Mouse (Mus musculus) intestine, embryonic 16.5 days (tissue): ENCODE measurements around the gene Trip4. TPM values are rescaled to one million over a fixed set of nuclear protein-coding genes. Genes with fewer than 3 reads are reported as not detected.

Experiments used
- ATAC-seq: fragments of 200-750 bp; cut with Nextera tagmentation; 2 replicates; pipeline ENCODE4 v1.8.0; 2017; ENCODE audit warnings: moderate TSS enrichment, moderate library complexity
- H3K27ac ChIP-seq: fragments of 300-500 bp; sonication (generic); 2 replicates; pipeline ENCODE4 v1.5.1; 2014; ENCODE audit warnings: mild to moderate bottlenecking, low read length
- H3K27me3 ChIP-seq: fragments of 300-500 bp; sonication (generic); replicated peaks from 2 replicates; pipeline ENCODE4 v1.6.1; 2014; ENCODE audit warnings: low read length, control low read depth, mixed read lengths; ENCODE audit not compliant: control insufficient read depth, insufficient read depth
- H3K36me3 ChIP-seq: fragments of 300-500 bp; sonication (generic); 2 replicates; pipeline ENCODE4 v1.6.1; 2014; ENCODE audit warnings: low read length, control low read depth; ENCODE audit not compliant: control insufficient read depth, insufficient read depth
- H3K4me1 ChIP-seq: fragments of 300-500 bp; sonication (generic); 2 replicates; pipeline ENCODE4 v1.6.1; 2014; ENCODE audit warnings: low read length, control low read depth, mixed read lengths; ENCODE audit not compliant: control insufficient read depth, insufficient read depth
- H3K4me2 ChIP-seq: fragments of 300-500 bp; sonication (generic); 2 replicates; pipeline ENCODE4 v1.6.1; 2014; ENCODE audit warnings: low read depth, low read length, control low read depth
- H3K4me3 ChIP-seq: fragments of 300-500 bp; sonication (generic); 2 replicates; pipeline ENCODE4 v1.5.1; 2014; ENCODE audit warnings: mild to moderate bottlenecking, low read length
- H3K9ac ChIP-seq: fragments of 300-500 bp; sonication (generic); 2 replicates; pipeline ENCODE4 v1.6.1; 2014; ENCODE audit warnings: low read depth, low read length
- H3K9me3 ChIP-seq: fragments of 300-500 bp; sonication (generic); 2 replicates; pipeline ENCODE4 v1.6.1; 2016; ENCODE audit warnings: low read length, control low read depth; ENCODE audit not compliant: control insufficient read depth
- WGBS: fragments of 180-500 bp; shearing (Covaris S2); extraction: QIAGEN DNeasy Blood & Tissue Kit; methylation state at CpG from one replicate; pipeline ENCODE4 v1.1.7; 2014; 5-methylcytosine and 5-hydroxymethylcytosine counted together
- polyA plus RNA-seq: library from polyadenylated mRNA; unstranded; fragments of >200 nt; fragmentation: Nextera tagmentation; extraction: Ambion mirVana; gene quantifications from 2 replicates; pipeline ENCODE4 v1.2.1, GENCODE M21; 2015

The Trip4 gene
- polyA plus RNA-seq, 1 experiment from 2014 or later = 20.3 TPM

GRCm38 (mm10) chr9:65844421-65845165 lies 64.0 kb downstream of the Trip4 start:
- 0 out of 2 replicates have a peak overlapping the region, but pooled peaks have one; percentile 31 for H3K27ac ChIP-seq
- H3K27me3 ChIP-seq = no peaks in the 10 kb centered on the region
- H3K36me3 ChIP-seq = no peaks in the 10 kb centered on the region
- H3K9me3 ChIP-seq = no peaks in the 10 kb centered on the region
- no peak overlapping the region; the same call in 1 of the 2 replicates for H3K9ac ChIP-seq
- H3K4me2 ChIP-seq = no peak overlapping the region
- 73% methylated on average over 7 of the region's 7 CpGs for WGBS
- peaks cover 4% of the 10 kb centered on the region for H3K4me1 ChIP-seq
- H3K4me3 ChIP-seq = no peak overlapping the region
- ATAC-seq = no peak

DNA sequence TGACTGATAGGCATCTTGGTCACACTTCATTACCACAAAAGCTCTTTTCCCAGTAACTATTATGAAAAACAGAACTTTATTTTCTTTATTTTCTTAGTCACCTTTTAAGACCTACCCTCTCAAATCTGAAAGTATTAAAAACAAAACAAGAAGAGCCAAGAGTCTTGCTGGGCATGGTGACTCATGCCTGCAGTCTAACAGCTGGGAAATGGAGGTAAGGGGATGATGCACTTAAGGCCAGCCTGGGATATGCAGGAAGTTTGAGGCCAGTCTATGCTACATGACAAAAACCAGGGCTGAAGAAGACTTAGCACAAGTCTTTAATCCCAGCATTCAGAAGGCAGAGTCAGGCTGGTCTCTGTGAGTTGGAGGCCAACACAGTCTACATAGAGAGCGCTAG lies 68.8 kb downstream of the Trip4 start:
- H3K4me2 ChIP-seq = no peak overlapping the region
- no peaks in the 10 kb centered on the region for H3K9me3 ChIP-seq
- H3K4me1 ChIP-seq = peaks cover 3% of the 10 kb centered on the region
- H3K27ac ChIP-seq = no peak overlapping the region
- no peaks in the 10 kb centered on the region for H3K27me3 ChIP-seq
- H3K36me3 ChIP-seq = no peaks in the 10 kb centered on the region
- no peak overlapping the region for H3K4me3 ChIP-seq
- no peak for ATAC-seq
- H3K9ac ChIP-seq = no peak overlapping the region
- WGBS = 97% methylated on average over 1 of the region's 1 CpGs

GRCm38 (mm10) chr9:65836916-65837315 lies 71.7 kb downstream of the Trip4 start:
- no peak overlapping the region for H3K4me2 ChIP-seq
- no peak for ATAC-seq
- no peak overlapping the region for H3K27ac ChIP-seq
- H3K4me1 ChIP-seq = 0 out of 2 replicates have a peak, but pooled peaks cover under 1% of the 10 kb centered on the region
- no peaks in the 10 kb centered on the region for H3K36me3 ChIP-seq
- H3K27me3 ChIP-seq = no peaks in the 10 kb centered on the region
- no peak overlapping the region for H3K9ac ChIP-seq
- no peaks in the 10 kb centered on the region for H3K9me3 ChIP-seq
- H3K4me3 ChIP-seq = no peak overlapping the region

DNA sequence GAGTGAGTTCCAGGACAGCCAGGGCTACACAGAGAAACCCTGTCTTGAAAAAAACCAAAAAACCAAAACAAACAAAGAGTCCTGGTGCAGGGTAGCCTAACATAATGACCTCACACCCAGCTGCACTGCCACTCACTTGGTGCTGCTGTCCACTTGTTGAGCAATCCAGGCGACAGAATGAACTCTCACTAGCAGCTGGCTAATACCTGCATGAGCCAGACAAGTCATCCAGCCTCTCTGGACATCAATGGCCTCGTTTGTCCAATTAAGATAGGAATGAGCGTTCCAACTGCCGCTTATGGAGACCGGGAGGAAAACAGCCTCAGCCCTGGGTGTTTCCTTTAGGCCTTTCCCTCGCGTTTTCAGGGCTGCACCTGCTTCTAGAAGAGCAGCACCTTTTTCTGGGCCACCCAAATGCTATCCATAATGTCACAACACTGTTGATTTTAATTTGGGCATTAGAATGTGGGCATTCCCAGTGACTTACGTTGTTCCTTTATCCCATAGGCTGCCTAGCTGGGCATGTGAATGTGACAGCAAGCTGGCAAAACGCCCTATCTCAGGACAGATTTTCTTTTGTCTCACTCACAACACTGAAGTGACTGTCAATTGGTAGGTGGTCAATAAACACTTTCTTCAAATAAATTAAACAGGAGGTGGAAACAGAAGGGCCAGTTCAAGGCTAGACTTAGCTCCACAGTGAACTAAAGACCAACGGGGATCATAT lies 73.8 kb downstream of the Trip4 start:
- Histone ChIP-seq H3K27me3 (no peaks in the 10 kb centered on the region), H3K4me3 (no peak overlapping the region), H3K9me3 (no peaks in the 10 kb centered on the region), H3K4me1 (0 out of 2 replicates have a peak, but pooled peaks cover 2% of the 10 kb centered on the region), H3K4me2 (no peak overlapping the region), H3K27ac (no peak overlapping the region), H3K9ac (no peak overlapping the region), H3K36me3 (no peaks in the 10 kb centered on the region)
- no peak for ATAC-seq
- WGBS = 79% methylated on average over 10 of the region's 10 CpGs

DNA sequence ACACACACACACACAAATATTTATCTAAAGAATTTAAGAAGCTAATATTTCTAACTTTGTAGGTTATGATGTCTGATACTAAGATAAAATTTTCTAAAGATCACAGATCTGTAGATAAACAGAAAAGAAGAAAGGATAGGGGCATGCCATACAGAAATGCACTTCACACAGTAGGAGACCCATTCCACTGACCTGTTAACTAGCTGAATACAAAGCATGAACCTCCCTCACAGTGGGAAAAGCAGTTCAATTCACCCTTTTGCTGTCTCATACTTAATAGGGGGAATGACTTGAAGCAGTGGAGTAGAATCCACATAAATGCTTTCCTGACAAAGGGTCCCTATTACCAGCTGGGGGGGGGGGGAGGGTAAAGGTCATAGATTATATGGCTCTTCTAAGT lies 75.0 kb downstream of the Trip4 start:
- H3K9ac ChIP-seq = no peak overlapping the region
- H3K4me2 ChIP-seq = no peak overlapping the region
- no peak for ATAC-seq
- no peaks in the 10 kb centered on the region for H3K27me3 ChIP-seq
- H3K4me1 ChIP-seq = peaks cover 3% of the 10 kb centered on the region; the same call in 1 of the 2 replicates
- no peaks in the 10 kb centered on the region for H3K9me3 ChIP-seq
- no peak overlapping the region for H3K4me3 ChIP-seq
- H3K36me3 ChIP-seq = no peaks in the 10 kb centered on the region
- H3K27ac ChIP-seq = no peak overlapping the region

- H3K4me2 ChIP-seq = no peak overlapping the region
- H3K36me3 ChIP-seq = no peaks in the 10 kb centered on the region
- H3K4me3 ChIP-seq = no peak overlapping the region
- H3K9ac ChIP-seq = no peak overlapping the region
- no peaks in the 10 kb centered on the region for H3K27me3 ChIP-seq
- 77% methylated on average over 2 of the region's 2 CpGs for WGBS
- no peak overlapping the region for H3K27ac ChIP-seq
- ATAC-seq = no peak
- peaks cover 7% of the 10 kb centered on the region for H3K4me1 ChIP-seq
- no peaks in the 10 kb centered on the region for H3K9me3 ChIP-seq
Observed at GRCm38 (mm10) chr9:65833230-65833629, 75.4 kb downstream of the Trip4 start.

DNA sequence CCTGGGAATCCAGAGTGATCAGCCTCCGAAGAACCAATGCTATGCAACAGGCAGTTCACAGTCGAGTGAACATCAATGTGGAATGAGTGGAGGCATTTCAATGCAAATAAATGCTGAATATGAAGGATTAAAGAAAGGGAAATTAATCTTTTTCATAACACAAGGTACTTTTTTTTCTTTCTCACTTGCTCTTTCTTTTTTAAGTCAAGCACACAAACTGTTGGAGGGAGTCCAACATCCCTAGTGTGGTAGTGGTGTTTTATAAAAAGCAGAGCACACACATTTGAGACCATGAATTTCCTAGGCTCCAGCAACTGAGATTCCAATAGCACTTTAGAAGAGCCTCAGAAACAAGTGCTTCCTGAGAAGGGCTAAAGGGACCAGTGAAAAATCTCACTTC lies 76.6 kb downstream of the Trip4 start:
- Histone ChIP-seq H3K27me3 (no peaks in the 10 kb centered on the region), H3K4me1 (peaks cover 9% of the 10 kb centered on the region), H3K4me3 (no peak overlapping the region), H3K4me2 (no peak overlapping the region), H3K9me3 (no peaks in the 10 kb centered on the region), H3K27ac (no peak overlapping the region), H3K36me3 (no peaks in the 10 kb centered on the region), H3K9ac (no peak overlapping the region)
- no peak for ATAC-seq
- 40% methylated on average over 2 of the region's 2 CpGs for WGBS

GRCm38 (mm10) chr9:65831164-65831563 lies 77.4 kb downstream of the Trip4 start:
- H3K27ac ChIP-seq = no peak overlapping the region
- no peak for ATAC-seq
- H3K9me3 ChIP-seq = no peaks in the 10 kb centered on the region
- no peak overlapping the region for H3K9ac ChIP-seq
- H3K4me2 ChIP-seq = no peak overlapping the region
- peaks cover 12% of the 10 kb centered on the region for H3K4me1 ChIP-seq
- H3K4me3 ChIP-seq = no peak overlapping the region
- 57% methylated on average over 4 of the region's 4 CpGs for WGBS
- no peaks in the 10 kb centered on the region for H3K36me3 ChIP-seq
- H3K27me3 ChIP-seq = no peaks in the 10 kb centered on the region

GRCm38 (mm10) chr9:65830255-65830654 lies 78.3 kb downstream of the Trip4 start:
- Histone ChIP-seq H3K4me3 (no peak overlapping the region), H3K36me3 (no peaks in the 10 kb centered on the region), H3K9me3 (no peaks in the 10 kb centered on the region), H3K9ac (no peak overlapping the region), H3K4me1 (peaks cover 19% of the 10 kb centered on the region), H3K27ac (no peak overlapping the region), H3K4me2 (no peak overlapping the region), H3K27me3 (no peaks in the 10 kb centered on the region)
- WGBS = 79% methylated on average over 4 of the region's 4 CpGs
- ATAC-seq = no peak
